Mouse (Mus musculus) lung, adult 10 weeks (tissue): ENCODE measurements around the gene Tspan2. TPM values are rescaled to one million over a fixed set of nuclear protein-coding genes. Genes with fewer than 3 reads are reported as not detected.

Source experiments
- polyA plus RNA-seq: library from polyadenylated mRNA; stranded (reverse); fragments of 350-450 nt; fragmentation: Illumina TruSeq; extraction: RNeasy Lipid Tissue Mini Kit (QIAGEN cat#74804); gene quantifications from one replicate; pipeline ENCODE4 v1.2.3, GENCODE M21; 2014; ENCODE audit warnings: low read depth, low replicate concordance; ENCODE audit not compliant: insufficient read depth

The Tspan2 gene
- polyA plus RNA-seq = 56.2 TPM

DNA sequence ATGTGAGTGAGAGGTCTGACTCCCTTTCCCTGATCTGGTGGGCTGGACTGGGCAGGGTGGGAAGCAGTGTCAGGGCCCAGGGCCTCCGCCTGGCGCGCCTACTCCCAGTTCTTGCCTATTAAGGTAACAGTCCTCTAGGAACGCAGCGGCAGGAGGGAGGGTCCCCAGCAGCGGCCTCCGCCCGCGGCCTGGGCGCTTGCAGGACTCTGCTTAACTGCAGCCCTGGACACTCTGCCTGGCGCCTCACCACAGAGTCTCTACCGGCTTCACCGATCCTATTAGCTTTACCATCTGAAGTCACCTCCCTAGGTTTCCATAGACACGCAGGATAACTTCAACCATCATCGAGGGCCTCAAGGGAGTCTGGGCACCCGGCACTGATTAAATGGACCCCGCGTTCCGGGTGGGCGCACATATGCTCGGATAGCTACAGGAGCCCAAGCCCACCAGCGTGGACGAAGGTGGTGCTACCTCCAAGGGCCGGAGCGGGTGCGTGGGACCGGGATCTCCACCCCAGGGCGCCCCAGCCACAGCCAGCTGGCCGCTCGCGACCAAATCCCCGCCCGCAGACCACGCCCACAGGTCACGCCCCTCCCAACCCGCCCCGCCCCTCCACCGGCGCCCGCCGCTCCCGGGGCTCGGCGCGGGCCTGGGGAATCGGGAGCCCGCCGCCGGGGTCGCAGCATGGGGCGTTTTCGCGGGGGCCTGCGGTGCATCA lies at the start of gene Tspan2:
TSS of gene Tspan2 (plus strand) at position 217 of the 718 bp plus-strand sequence.

DNA sequence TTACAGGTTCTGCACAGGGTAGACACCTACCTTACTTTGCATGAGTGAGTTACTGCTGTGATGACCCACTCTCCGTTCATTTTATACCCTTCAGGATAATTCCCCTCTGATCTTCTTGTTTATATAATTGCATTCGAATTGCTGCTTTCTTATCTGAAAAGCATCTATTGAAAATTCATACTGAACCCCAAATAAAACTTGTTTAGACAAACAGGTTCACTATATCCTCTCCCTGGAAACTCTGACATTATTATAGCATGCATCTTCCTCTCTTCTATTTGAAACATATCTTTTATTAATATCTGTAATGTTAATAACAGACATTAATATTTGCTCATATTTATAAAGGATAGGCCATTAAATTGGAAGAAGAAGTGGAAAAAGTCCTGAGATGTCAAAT lies 48.3 kb downstream of the Tspan2 start, which contains the start of gene Tshb:
TSS of gene Tshb (minus strand) at position 101 of the 400 bp plus-strand sequence.

Other genes starting within 250 kb of the Tspan2 start
- gene Tshb, start 48.2 kb downstream of the Tspan2 start, polyA plus RNA-seq = 0.93 TPM
- gene Sycp1, start 201.6 kb downstream of the Tspan2 start, polyA plus RNA-seq = 0.48 TPM
- gene Nr1h5, start 229.6 kb downstream of the Tspan2 start, polyA plus RNA-seq = 0.15 TPM